Mouse (Mus musculus) megakaryocyte, embryonic 14.5 days (primary cell): ENCODE measurements around the gene Gdap1l1.

Experiments used
- FLI1 ChIP-seq: IDR thresholded peaks from 2 replicates; pipeline ENCODE4 v1.6.1; 2012; ENCODE audit warnings: low read length, inconsistent platforms, mixed read lengths
- GATA1 ChIP-seq: IDR thresholded peaks from 3 replicates; pipeline ENCODE4 v1.6.1; 2012; ENCODE audit warnings: mixed read lengths, low read length, inconsistent platforms, borderline replicate concordance

DNA sequence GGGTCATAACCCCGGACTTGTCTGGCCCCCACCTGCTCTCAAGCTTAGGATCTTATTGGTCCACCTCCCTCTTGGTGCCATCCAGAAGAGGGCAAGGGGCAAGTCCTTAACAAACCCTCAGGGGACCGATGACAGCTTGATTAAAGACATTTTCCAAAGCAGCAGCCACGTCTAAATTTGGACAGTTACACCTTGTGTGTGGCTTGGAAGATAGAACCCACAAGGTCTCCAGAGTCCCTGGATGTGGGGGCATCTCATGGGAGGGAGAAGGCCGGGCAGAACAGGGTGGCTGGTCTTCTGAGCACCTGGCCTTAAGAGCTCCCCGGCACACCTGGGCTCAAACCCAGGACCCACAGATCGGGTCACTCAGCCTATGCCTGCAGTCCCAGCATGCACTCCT lies 44.3 kb upstream of the Gdap1l1 start:
- no peak for TF ChIP-seq GATA1
- no peak for TF ChIP-seq FLI1
